Mouse (Mus musculus): ENCODE results near the gene 1700018F24Rik. TPM values are rescaled to one million over a fixed set of nuclear protein-coding genes. Genes with fewer than 3 reads are reported as not detected.
"Not testable (repeated sequence)": the region's sequence is repeated elsewhere in the genome, so short reads cannot be mapped to it uniquely, and the experiment has no call there.

1700018F24Rik gene
- polyA plus RNA-seq, 2 experiments: not detected

DNA sequence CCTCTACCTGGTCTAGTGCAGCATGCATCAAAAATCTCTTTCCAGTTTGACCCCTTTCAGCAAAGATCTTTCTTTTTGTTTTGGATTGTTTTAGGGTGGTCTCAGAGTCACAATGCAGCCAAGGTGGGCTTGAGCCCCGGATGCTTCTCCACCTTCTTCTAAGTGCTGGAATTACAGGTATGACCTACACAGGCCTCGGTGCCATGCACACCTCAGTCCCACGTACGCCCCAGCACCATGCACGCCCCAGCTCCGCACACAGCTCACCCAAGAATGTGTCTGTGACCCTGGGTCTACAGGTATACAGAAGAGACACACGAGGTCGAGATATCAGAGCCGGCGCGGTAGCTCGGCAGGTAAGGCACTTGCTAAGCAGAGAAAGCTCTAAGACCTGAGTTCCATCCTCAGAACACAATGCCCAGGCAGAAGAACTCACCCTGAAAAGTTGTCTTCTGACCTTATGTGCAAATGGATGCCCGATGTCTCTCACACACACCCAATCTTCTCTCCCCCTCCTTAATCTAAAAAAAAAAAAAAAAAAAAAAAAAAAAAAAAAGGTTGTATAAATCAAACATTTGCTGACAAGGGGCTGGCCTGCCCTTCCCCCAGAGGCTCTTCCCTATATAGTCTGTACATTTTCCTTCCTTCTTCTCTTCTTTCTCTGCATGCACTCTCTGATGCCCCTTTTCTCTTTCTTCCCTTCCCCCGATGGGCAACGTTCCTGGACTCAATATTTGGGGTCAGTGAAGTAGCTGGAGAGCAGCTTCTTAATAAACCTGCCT is 33.7 kb upstream of the 1700018F24Rik start:
- ATAC-seq (ENCODE audit: low FRiP score, low read depth): no peak
- no peaks in the 10 kb centered on the region for H3K36me3 ChIP-seq (ENCODE audit: control insufficient read depth, insufficient read depth, low read length)
- no peak for TF ChIP-seq POLR2A (IDR thresholded peaks at IDR 0.05; ENCODE audit: borderline replicate concordance, extremely low read depth, insufficient read depth, insufficient read length)
- H3K4me2 ChIP-seq (replicated peaks; ENCODE audit: low read depth, low read length, severe bottlenecking): no peak overlapping the region
- no peaks in the 10 kb centered on the region for H3K4me1 ChIP-seq (ENCODE audit: control insufficient read depth, insufficient read depth, low read length)
- H3K27ac ChIP-seq (replicated peaks; ENCODE audit: low read depth, low read length): no peak overlapping the region
- H3K9ac ChIP-seq (ENCODE audit: low read depth, low read length, severe bottlenecking): no peak overlapping the region
- H3K27me3 ChIP-seq (ENCODE audit: control insufficient read depth, insufficient read depth, low read length): no peaks in the 10 kb centered on the region
- no peak overlapping the region for H3K4me3 ChIP-seq (replicated peaks; ENCODE audit: low read length)
- no peak for DNase-seq (ENCODE audit: low spot score)
- H3K9me3 ChIP-seq (ENCODE audit: control insufficient read depth, low read length): no peaks in the 10 kb centered on the region
- WGBS: 85% methylated on average over 15 of the region's 15 CpGs

GRCm38 (mm10) chr5:145014278-145014677 is 28.5 kb upstream of the 1700018F24Rik start:
- DNase-seq (ENCODE audit: low spot score) (no peak), ATAC-seq (ENCODE audit: low FRiP score, low read depth) (no peak)
- no peak overlapping the region for H3K27ac ChIP-seq (replicated peaks; ENCODE audit: low read depth, low read length)
- WGBS: 8% methylated on average over 1 of the region's 1 CpGs
- no peak overlapping the region for H3K4me3 ChIP-seq (replicated peaks; ENCODE audit: low read length)
- no peak for TF ChIP-seq POLR2A (IDR thresholded peaks at IDR 0.05; ENCODE audit: borderline replicate concordance, extremely low read depth, insufficient read depth, insufficient read length)
- H3K9me3 ChIP-seq (ENCODE audit: control insufficient read depth, low read length): no peaks in the 10 kb centered on the region
- no peak overlapping the region for H3K9ac ChIP-seq (ENCODE audit: low read depth, low read length, severe bottlenecking)
- no peaks in the 10 kb centered on the region for H3K4me1 ChIP-seq (ENCODE audit: control insufficient read depth, insufficient read depth, low read length)
- H3K27me3 ChIP-seq (ENCODE audit: control insufficient read depth, insufficient read depth, low read length): no peaks in the 10 kb centered on the region
- no peaks in the 10 kb centered on the region for H3K36me3 ChIP-seq (ENCODE audit: control insufficient read depth, insufficient read depth, low read length)
- H3K4me2 ChIP-seq (replicated peaks; ENCODE audit: low read depth, low read length, severe bottlenecking): no peak overlapping the region

GRCm38 (mm10) chr5:145016761-145017160 is 26.0 kb upstream of the 1700018F24Rik start:
- not testable (repeated sequence) for H3K9me3 ChIP-seq (ENCODE audit: control insufficient read depth, low read length); DNase-seq (ENCODE audit: low spot score); H3K9ac ChIP-seq (ENCODE audit: low read depth, low read length, severe bottlenecking); H3K36me3 ChIP-seq (ENCODE audit: control insufficient read depth, insufficient read depth, low read length); H3K4me2 ChIP-seq (replicated peaks; ENCODE audit: low read depth, low read length, severe bottlenecking); ATAC-seq (ENCODE audit: low FRiP score, low read depth); H3K4me3 ChIP-seq (replicated peaks; ENCODE audit: low read length); H3K27ac ChIP-seq (replicated peaks; ENCODE audit: low read depth, low read length); H3K27me3 ChIP-seq (ENCODE audit: control insufficient read depth, insufficient read depth, low read length); H3K4me1 ChIP-seq (ENCODE audit: control insufficient read depth, insufficient read depth, low read length)
- 50% methylated on average over 2 of the region's 2 CpGs for WGBS

GRCm38 (mm10) chr5:145020254-145020653 is 22.5 kb upstream of the 1700018F24Rik start:
- DNase-seq (ENCODE audit: low spot score); H3K4me3 ChIP-seq (replicated peaks; ENCODE audit: low read length); H3K4me2 ChIP-seq (replicated peaks; ENCODE audit: low read depth, low read length, severe bottlenecking); H3K9ac ChIP-seq (ENCODE audit: low read depth, low read length, severe bottlenecking); H3K27me3 ChIP-seq (ENCODE audit: control insufficient read depth, insufficient read depth, low read length); H3K4me1 ChIP-seq (ENCODE audit: control insufficient read depth, insufficient read depth, low read length); H3K9me3 ChIP-seq (ENCODE audit: control insufficient read depth, low read length); ATAC-seq (ENCODE audit: low FRiP score, low read depth); H3K36me3 ChIP-seq (ENCODE audit: control insufficient read depth, insufficient read depth, low read length); H3K27ac ChIP-seq (replicated peaks; ENCODE audit: low read depth, low read length): not testable (repeated sequence)
- WGBS: 38% methylated on average over 1 of the region's 1 CpGs

GRCm38 (mm10) chr5:145020712-145021111 is 22.1 kb upstream of the 1700018F24Rik start:
- 63% methylated on average over 1 of the region's 1 CpGs for WGBS
- not testable (repeated sequence) for DNase-seq (ENCODE audit: low spot score); H3K4me1 ChIP-seq (ENCODE audit: control insufficient read depth, insufficient read depth, low read length); H3K4me2 ChIP-seq (replicated peaks; ENCODE audit: low read depth, low read length, severe bottlenecking); H3K36me3 ChIP-seq (ENCODE audit: control insufficient read depth, insufficient read depth, low read length); H3K27ac ChIP-seq (replicated peaks; ENCODE audit: low read depth, low read length); ATAC-seq (ENCODE audit: low FRiP score, low read depth); H3K9ac ChIP-seq (ENCODE audit: low read depth, low read length, severe bottlenecking); H3K9me3 ChIP-seq (ENCODE audit: control insufficient read depth, low read length); H3K4me3 ChIP-seq (replicated peaks; ENCODE audit: low read length); H3K27me3 ChIP-seq (ENCODE audit: control insufficient read depth, insufficient read depth, low read length)

DNA sequence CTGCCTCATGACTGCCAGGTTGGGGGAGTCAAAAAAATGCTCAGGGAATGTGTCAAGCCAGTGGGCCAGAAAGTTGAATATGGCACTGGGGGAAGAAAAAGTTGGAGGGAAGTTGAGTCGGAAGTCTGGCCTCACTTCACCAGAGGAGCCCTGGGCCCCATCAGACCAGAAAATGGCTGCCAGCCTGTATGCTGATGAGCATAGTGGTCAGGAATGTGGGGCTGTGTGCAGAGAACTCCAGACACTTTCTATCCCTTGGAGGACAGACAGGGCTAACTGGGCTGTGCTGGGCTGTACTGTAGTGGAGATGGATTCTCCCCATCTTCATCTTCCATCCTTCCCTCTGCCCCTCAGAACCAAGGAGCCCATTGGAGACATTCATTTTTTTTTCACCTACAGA is 12.3 kb upstream of the 1700018F24Rik start:
- 86% methylated on average over 1 of the region's 1 CpGs for WGBS
- not testable (repeated sequence) for H3K9me3 ChIP-seq (ENCODE audit: control insufficient read depth, low read length); H3K27ac ChIP-seq (replicated peaks; ENCODE audit: low read depth, low read length); H3K4me1 ChIP-seq (ENCODE audit: control insufficient read depth, insufficient read depth, low read length); DNase-seq (ENCODE audit: low spot score); ATAC-seq (ENCODE audit: low FRiP score, low read depth); H3K36me3 ChIP-seq (ENCODE audit: control insufficient read depth, insufficient read depth, low read length); H3K4me2 ChIP-seq (replicated peaks; ENCODE audit: low read depth, low read length, severe bottlenecking); H3K9ac ChIP-seq (ENCODE audit: low read depth, low read length, severe bottlenecking); H3K4me3 ChIP-seq (replicated peaks; ENCODE audit: low read length); H3K27me3 ChIP-seq (ENCODE audit: control insufficient read depth, insufficient read depth, low read length)

- H3K4me2 ChIP-seq (replicated peaks; ENCODE audit: low read depth, low read length, severe bottlenecking); H3K27ac ChIP-seq (replicated peaks; ENCODE audit: low read depth, low read length); H3K9ac ChIP-seq (ENCODE audit: low read depth, low read length, severe bottlenecking); H3K4me3 ChIP-seq (replicated peaks; ENCODE audit: low read length); H3K27me3 ChIP-seq (ENCODE audit: control insufficient read depth, insufficient read depth, low read length); H3K4me1 ChIP-seq (ENCODE audit: control insufficient read depth, insufficient read depth, low read length); ATAC-seq (ENCODE audit: low FRiP score, low read depth); H3K9me3 ChIP-seq (ENCODE audit: control insufficient read depth, low read length); H3K36me3 ChIP-seq (ENCODE audit: control insufficient read depth, insufficient read depth, low read length); DNase-seq (ENCODE audit: low spot score): not testable (repeated sequence)
- WGBS: 66% methylated on average over 5 of the region's 5 CpGs
Measured at GRCm38 (mm10) chr5:145032391-145032790, 10.4 kb upstream of the 1700018F24Rik start, which contains the start of gene Gm4871. TSS of gene Gm4871 (minus strand) at chr5:145032754.

Measured in limb, embryonic 14.5 days (tissue).